Mouse (Mus musculus) megakaryocyte progenitor cell, adult 5-6 weeks (primary cell): ENCODE results near the gene Col2a1. TPM values are rescaled to one million over a fixed set of nuclear protein-coding genes. Genes with fewer than 3 reads are reported as not detected.

Experiments
- ATAC-seq: replicated peaks from 2 replicates; pipeline ENCODE4 v1.8.0; 2016; ENCODE audit warnings: mild to moderate bottlenecking, moderate TSS enrichment, inconsistent platforms; ENCODE audit not compliant: poor library complexity
- total RNA-seq, 2 experiments: library from RNA; stranded (forward) in 1 of 2; stranded (reverse) in 1 of 2; fragments of 157-497, 149-512 nt in 1 of 2; fragments of 200-1000 nt in 1 of 2; gene quantifications; 2 replicates each; pipeline versions ENCODE4 v1.2.3 to v1.2.4; 2015 to 2017

Gene Col2a1
- total RNA-seq (2015) (0.05 TPM in 1 of 2 replicates, not detected in the other), total RNA-seq (2017) (not detected in 2 replicates)

- 0 out of 2 replicates have a peak, but pooled peaks have one; percentile 30 for ATAC-seq
These were observed at the start of gene Col2a1 for GRCm38 (mm10) chr15:98003822-98004739. Col2a1 (minus strand) TSS chr15:98004695.

- ATAC-seq = no peak
These were observed 47.2 kb upstream of the Col2a1 start for GRCm38 (mm10) chr15:98051685-98052084.

- no peak for ATAC-seq
These were observed 44.6 kb upstream of the Col2a1 start for GRCm38 (mm10) chr15:98048918-98049700.

- no peak for ATAC-seq
These were observed 39.9 kb upstream of the Col2a1 start for GRCm38 (mm10) chr15:98044387-98044786.

GRCm38 (mm10) chr15:98043967-98044366 lies 39.5 kb upstream of the Col2a1 start:
- ATAC-seq = no peak

GRCm38 (mm10) chr15:98042508-98042907 lies 38.0 kb upstream of the Col2a1 start:
- ATAC-seq = no peak

- ATAC-seq = no peak
These were observed 35.2 kb upstream of the Col2a1 start for GRCm38 (mm10) chr15:98039682-98040081.

GRCm38 (mm10) chr15:98036578-98036977 lies 32.1 kb upstream of the Col2a1 start:
- no peak for ATAC-seq

GRCm38 (mm10) chr15:98035076-98035755 lies 30.7 kb upstream of the Col2a1 start:
- no peak for ATAC-seq

- ATAC-seq = no peak
These were observed 28.8 kb upstream of the Col2a1 start for GRCm38 (mm10) chr15:98033233-98033748.

- ATAC-seq = no peak
These were observed 25.3 kb upstream of the Col2a1 start for GRCm38 (mm10) chr15:98029798-98030197.

- ATAC-seq = no peak
These were observed 22.7 kb upstream of the Col2a1 start for GRCm38 (mm10) chr15:98026967-98027904.

- no peak for ATAC-seq
These were observed 21.1 kb upstream of the Col2a1 start for GRCm38 (mm10) chr15:98025611-98026010.

GRCm38 (mm10) chr15:98023137-98023536 lies 18.6 kb upstream of the Col2a1 start:
- ATAC-seq = no peak

GRCm38 (mm10) chr15:98021886-98022285 lies 17.4 kb upstream of the Col2a1 start:
- no peak for ATAC-seq

GRCm38 (mm10) chr15:98019047-98019446 lies 14.6 kb upstream of the Col2a1 start:
- ATAC-seq = no peak

- peak; percentile 48; the same call in 1 of the 2 replicates for ATAC-seq
These were observed 13.4 kb upstream of the Col2a1 start for GRCm38 (mm10) chr15:98017925-98018324.

- ATAC-seq = no peak
These were observed 8.3 kb upstream of the Col2a1 start for GRCm38 (mm10) chr15:98012810-98013209.

GRCm38 (mm10) chr15:98005181-98005580 lies 686 bp upstream of the Col2a1 start:
- no peak for ATAC-seq

- no peak for ATAC-seq
These were observed 255 bp upstream of the Col2a1 start for GRCm38 (mm10) chr15:98004740-98005159.
